Mouse (Mus musculus) kidney, adult 2 months (tissue): ENCODE data around the gene Snrpa1.

Source experiments
- CTCF ChIP-seq: fragments of 200-500 bp; conservative IDR thresholded peaks from 2 replicates; pipeline ENCODE4 v1.5.1; 2011; ENCODE audit warnings: low read depth, mild to moderate bottlenecking, control low read depth, low read length, moderate library complexity, mixed read lengths; ENCODE audit not compliant: insufficient read depth, insufficient read length
- POLR2A ChIP-seq: fragments of 200-500 bp; IDR thresholded peaks from one replicate; pipeline ENCODE4 v1.6.1; 2011; ENCODE audit warnings: low read depth, low read length, control low read depth

DNA sequence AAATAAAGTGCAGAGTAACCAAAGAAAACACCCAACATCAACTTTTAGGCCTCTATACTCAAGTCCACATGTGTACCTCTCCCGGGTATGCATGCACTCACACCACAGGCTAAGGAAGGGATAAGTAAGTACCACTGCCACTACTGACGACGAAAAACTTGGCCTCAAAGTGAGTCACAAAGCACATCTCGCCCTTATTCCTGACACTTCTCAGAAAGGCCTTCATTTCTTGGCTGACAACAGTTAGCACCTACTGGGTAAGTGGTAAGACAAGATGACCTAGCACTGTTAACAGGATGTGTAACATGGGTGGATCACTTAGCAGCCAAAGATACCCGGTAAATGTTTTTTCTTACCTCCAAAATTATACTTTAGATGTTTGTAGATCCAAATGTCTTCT is 45.7 kb downstream of the Snrpa1 start:
- no peak for TF ChIP-seq CTCF
- TF ChIP-seq POLR2A: no peak
